Comparison of ENCODE assay signal across 49 mouse cellular contexts in genomic region chr7:45408949-45409348, GRCm38 (mm10). TPM values are rescaled to one million over a fixed set of nuclear protein-coding genes. Genes with fewer than 3 reads are reported as not detected.
"Had no signal": no experiment of that assay in that cellular context is flagged by ENCODE, and none has a peak within 500 bp of the region (broad histone marks: within the 10 kb centered on the region; RNA-seq: fewer than 3 reads in every experiment).

No protein-coding gene starts in this region.

- H3K4me3 ChIP-seq: heart, embryonic 10.5 days; heart, embryonic 12.5 days; heart, embryonic 13.5 days; heart, embryonic 15.5 days; hindbrain, embryonic 10.5 days; hindbrain, embryonic 12.5 days; hindbrain, embryonic 13.5 days; hindbrain, embryonic 15.5 days; intestine, embryonic 15.5 days; kidney, embryonic 15.5 days; layer of hippocampus, adult 2 months had no signal

- H3K9me3 ChIP-seq: heart, embryonic 10.5 days; heart, embryonic 13.5 days; heart, embryonic 15.5 days; hindbrain, embryonic 10.5 days; hindbrain, embryonic 13.5 days; hindbrain, embryonic 15.5 days; intestine, embryonic 15.5 days; kidney, embryonic 15.5 days had no signal

- ATAC-seq: hindbrain, embryonic 16.5 days; hindbrain, postnatal 0 days; inflammation-experienced regulatory T-cells, adult 6 months; intestine, embryonic 15.5 days; intestine, embryonic 16.5 days; intestine, postnatal 0 days had no signal

- H3K27ac ChIP-seq: heart, embryonic 10.5 days; heart, embryonic 13.5 days; heart, embryonic 15.5 days; hindbrain, embryonic 10.5 days; hindbrain, embryonic 12.5 days; hindbrain, embryonic 13.5 days; hindbrain, embryonic 14.5 days; hindbrain, embryonic 15.5 days; hindbrain, postnatal 0 days; intestine, embryonic 15.5 days; kidney, embryonic 15.5 days; kidney, postnatal 0 days; layer of hippocampus, adult 2 months had no signal

- DNase-seq: heart, postnatal 10 days; heart, postnatal 14 days; heart, postnatal 36 days; heart, postnatal 4 days; kidney, adult 11 months; kidney, adult 18-20 months; kidney, adult 2 months; kidney, adult 8-10 months; kidney, adult 9 months; kidney, postnatal 10 days; kidney, postnatal 14 days; kidney, postnatal 25 days; kidney, postnatal 36 days; kidney, postnatal 4 days; layer of hippocampus, adult 9-11 months; layer of hippocampus, postnatal 36 days had no signal

- H3K36me3 ChIP-seq: heart, embryonic 10.5 days; heart, embryonic 12.5 days; heart, embryonic 13.5 days; heart, embryonic 15.5 days; hindbrain, embryonic 10.5 days; hindbrain, embryonic 12.5 days; hindbrain, embryonic 13.5 days; hindbrain, embryonic 15.5 days; intestine, embryonic 15.5 days; kidney, embryonic 15.5 days had no signal

- H3K9ac ChIP-seq: heart, embryonic 12.5 days; heart, embryonic 13.5 days; heart, embryonic 15.5 days; hindbrain, embryonic 12.5 days; hindbrain, embryonic 13.5 days; hindbrain, embryonic 14.5 days; hindbrain, embryonic 15.5 days; intestine, embryonic 15.5 days; kidney, embryonic 15.5 days had no signal

- H3K4me2 ChIP-seq: heart, embryonic 11.5 days; heart, embryonic 12.5 days; heart, embryonic 13.5 days; heart, embryonic 15.5 days; hindbrain, embryonic 12.5 days; hindbrain, embryonic 13.5 days; hindbrain, embryonic 14.5 days; hindbrain, embryonic 15.5 days; intestine, embryonic 15.5 days; kidney, embryonic 15.5 days had no signal

RNA-seq across cellular contexts. Expression of gene Kcna7, which starts 3.5 kb away (rescaled TPM):
- total RNA-seq: hematopoietic stem cell, adult 5-6 weeks; layer of hippocampus, adult 18-20 months; layer of hippocampus, adult 2 months; layer of hippocampus, postnatal 10 days; layer of hippocampus, postnatal 14 days; layer of hippocampus, postnatal 25 days; layer of hippocampus, postnatal 36 days; left cerebral cortex, adult 18-20 months had no signal
- polyA plus RNA-seq: hindbrain, embryonic 10.5 days; hindbrain, embryonic 11.5 days; hindbrain, embryonic 12.5 days; hindbrain, embryonic 13.5 days; hindbrain, embryonic 14.5 days; hindbrain, embryonic 15.5 days; hindbrain, postnatal 0 days; inflammation-experienced regulatory T-cells, adult 6 months; intestine, embryonic 14.5 days; kidney, embryonic 14.5 days; kidney, embryonic 15.5 days; kidney, embryonic 16.5 days had no signal

RNA-seq across cellular contexts. Expression of gene Ntf5, which starts 4.5 kb away (rescaled TPM):
- total RNA-seq: layer of hippocampus, adult 18-20 months; layer of hippocampus, adult 2 months had no signal

RNA-seq across cellular contexts. Expression of gene Lhb, which starts 11.7 kb away (rescaled TPM):
- total RNA-seq: heart, postnatal 10 days; heart, postnatal 14 days; heart, postnatal 25 days; heart, postnatal 36 days; heart, postnatal 4 days; hematopoietic stem cell, adult 5-6 weeks; hindbrain, postnatal 0 days; layer of hippocampus, adult 2 months; layer of hippocampus, postnatal 36 days; left cerebral cortex, adult 18-20 months had no signal
- polyA plus RNA-seq: heart, embryonic 10.5 days; heart, embryonic 12.5 days; heart, embryonic 13.5 days; heart, embryonic 14.5 days; heart, embryonic 15.5 days; heart, postnatal 0 days; hindbrain, embryonic 11.5 days; inflammation-experienced regulatory T-cells, adult 6 months; intestine, embryonic 16.5 days; intestine, postnatal 0 days; kidney, adult 2 months; kidney, embryonic 14.5 days; kidney, embryonic 15.5 days; kidney, embryonic 16.5 days; kidney, postnatal 0 days; large intestine, adult 2 months had no signal
